Mouse (Mus musculus) liver, postnatal 0 days (tissue): ENCODE measurements at regions not wholly inside any gene's neighbourhood (a gene's known extent, or its start where the extent isn't known, plus 50 kb on each side); places are given as distances from the start of the nearest gene placed in this dataset.

Source experiments
- ATAC-seq: fragments of 200-750 bp; cut with Nextera tagmentation; 2 replicates; pipeline ENCODE4 v1.8.0; 2017; ENCODE audit warnings: mild to moderate bottlenecking, moderate library complexity
- DNase-seq: peaks from one replicate; pipeline ENCODE4 v3.0.0-alpha.2; 2016
- H3K27ac ChIP-seq: fragments of 300-500 bp; sonication (generic); 2 replicates; pipeline ENCODE4 v1.5.1; 2014; ENCODE audit warnings: antibody characterized with exemption, moderate library complexity, mild to moderate bottlenecking, low read depth
- H3K27me3 ChIP-seq: fragments of 300-500 bp; sonication (generic); 2 replicates; pipeline ENCODE4 v1.6.1; 2014; ENCODE audit warnings: low read length, control low read depth, mixed read lengths; ENCODE audit not compliant: insufficient read depth
- H3K36me3 ChIP-seq: fragments of 300-500 bp; sonication (generic); replicated peaks from 2 replicates; pipeline ENCODE4 v1.6.1; 2014; ENCODE audit warnings: mild to moderate bottlenecking, control low read depth, low read length, moderate library complexity, mixed read lengths; ENCODE audit not compliant: insufficient read depth
- H3K4me1 ChIP-seq: fragments of 300-500 bp; sonication (generic); 2 replicates; pipeline ENCODE4 v1.6.1; 2014; ENCODE audit warnings: antibody characterized with exemption, mild to moderate bottlenecking, control low read depth; ENCODE audit not compliant: insufficient read depth
- H3K4me2 ChIP-seq: fragments of 300-500 bp; sonication (generic); 2 replicates; pipeline ENCODE4 v1.6.1; 2014; ENCODE audit warnings: low read depth, mild to moderate bottlenecking, low read length, moderate library complexity, mixed read lengths
- H3K4me3 ChIP-seq: fragments of 300-500 bp; sonication (generic); 2 replicates; pipeline ENCODE4 v1.5.1; 2014; ENCODE audit warnings: low read depth, low read length
- H3K9ac ChIP-seq: fragments of 300-500 bp; sonication (generic); replicated peaks from 2 replicates; pipeline ENCODE4 v1.6.1; 2014; ENCODE audit warnings: mild to moderate bottlenecking, moderate library complexity
- H3K9me3 ChIP-seq: fragments of 300-500 bp; sonication (generic); 2 replicates; pipeline ENCODE4 v1.6.1; 2016; ENCODE audit warnings: mild to moderate bottlenecking, control low read depth, low read length, mixed read lengths
- CTCF ChIP-seq: sonication (generic); IDR thresholded peaks from 2 replicates; pipeline ENCODE4 v1.5.1; 2016; ENCODE audit warnings: antibody characterized with exemption, low read depth
- EP300 ChIP-seq: IDR thresholded peaks from 2 replicates; pipeline ENCODE4 v1.6.1; 2016; ENCODE audit warnings: antibody characterized with exemption, low read depth, mild to moderate bottlenecking
- WGBS: fragments of 180-500 bp; shearing (Covaris S2); extraction: QIAGEN DNeasy Blood & Tissue Kit; methylation state at CpG from one replicate; pipeline ENCODE4 v1.1.7; 2014; ENCODE audit not compliant: insufficient replicate concordance; 5-methylcytosine and 5-hydroxymethylcytosine counted together

- H3K4me2 ChIP-seq, result no peak overlapping the region
- no peak for ATAC-seq
- TF ChIP-seq CTCF (no peak), EP300 (no peak)
- H3K9ac ChIP-seq, result no peak overlapping the region
- H3K36me3 ChIP-seq, result no peaks in the 10 kb centered on the region
- H3K27me3 ChIP-seq, result no peaks in the 10 kb centered on the region
- no peaks in the 10 kb centered on the region for H3K9me3 ChIP-seq
- H3K4me3 ChIP-seq, result no peak overlapping the region
- H3K27ac ChIP-seq, result no peak overlapping the region
- H3K4me1 ChIP-seq, result no peaks in the 10 kb centered on the region
- DNase-seq, result no peak
- 77% methylated on average over 7 of the region's 7 CpGs for WGBS
These were observed 70.5 kb downstream of the Tmx1 start for GRCm38 (mm10) chr12:70523379-70523778.

GRCm38 (mm10) chr12:70524703-70525102 lies 71.8 kb downstream of the Tmx1 start:
- no peak for ATAC-seq
- Histone ChIP-seq H3K4me2 (no peak overlapping the region), H3K9me3 (no peaks in the 10 kb centered on the region), H3K36me3 (no peaks in the 10 kb centered on the region), H3K27ac (no peak overlapping the region), H3K4me1 (no peaks in the 10 kb centered on the region), H3K4me3 (no peak overlapping the region), H3K9ac (no peak overlapping the region), H3K27me3 (no peaks in the 10 kb centered on the region)
- TF ChIP-seq EP300 (no peak), CTCF (no peak)
- WGBS, result 56% methylated on average over 4 of the region's 4 CpGs
- DNase-seq, result no peak

- no peak overlapping the region for H3K27ac ChIP-seq
- no peaks in the 10 kb centered on the region for H3K4me1 ChIP-seq
- no peak overlapping the region for H3K4me3 ChIP-seq
- no peak for ATAC-seq
- no peak for TF ChIP-seq EP300
- DNase-seq, result no peak
- H3K9me3 ChIP-seq, result no peaks in the 10 kb centered on the region
- no peak overlapping the region for H3K9ac ChIP-seq
- no peak overlapping the region for H3K4me2 ChIP-seq
- H3K36me3 ChIP-seq, result no peaks in the 10 kb centered on the region
- H3K27me3 ChIP-seq, result no peaks in the 10 kb centered on the region
These were observed 78.8 kb downstream of the Tmx1 start for GRCm38 (mm10) chr12:70531661-70532060.

GRCm38 (mm10) chr12:70532225-70532624 lies 79.3 kb downstream of the Tmx1 start:
- Histone ChIP-seq H3K36me3 (no peaks in the 10 kb centered on the region), H3K4me1 (no peaks in the 10 kb centered on the region), H3K27ac (no peak overlapping the region), H3K9me3 (no peaks in the 10 kb centered on the region), H3K4me3 (no peak overlapping the region), H3K27me3 (no peaks in the 10 kb centered on the region), H3K9ac (no peak overlapping the region), H3K4me2 (no peak overlapping the region)
- DNase-seq (no peak), ATAC-seq (no peak)
- 70% methylated on average over 10 of the region's 10 CpGs for WGBS
- TF ChIP-seq CTCF (no peak), EP300 (no peak)

GRCm38 (mm10) chr12:70532843-70533242 lies 79.9 kb downstream of the Tmx1 start:
- Histone ChIP-seq H3K9me3 (no peaks in the 10 kb centered on the region), H3K36me3 (no peaks in the 10 kb centered on the region), H3K4me2 (no peak overlapping the region), H3K4me1 (no peaks in the 10 kb centered on the region), H3K9ac (no peak overlapping the region), H3K4me3 (no peak overlapping the region), H3K27me3 (no peaks in the 10 kb centered on the region), H3K27ac (no peak overlapping the region)
- no peak for DNase-seq
- ATAC-seq, result no peak
- TF ChIP-seq CTCF (no peak), EP300 (no peak)
- WGBS, result 75% methylated on average over 10 of the region's 10 CpGs

GRCm38 (mm10) chr12:70533375-70533935 lies 80.6 kb downstream of the Tmx1 start:
- no peak overlapping the region for H3K27ac ChIP-seq
- 78% methylated on average over 12 of the region's 12 CpGs for WGBS
- no peak for ATAC-seq

GRCm38 (mm10) chr12:70539124-70539523 lies 86.2 kb downstream of the Tmx1 start:
- DNase-seq (no peak), ATAC-seq (no peak)
- TF ChIP-seq CTCF (no peak), EP300 (no peak)
- Histone ChIP-seq H3K4me1 (no peaks in the 10 kb centered on the region), H3K4me3 (no peak overlapping the region), H3K36me3 (no peaks in the 10 kb centered on the region), H3K27ac (no peak overlapping the region), H3K4me2 (no peak overlapping the region), H3K27me3 (no peaks in the 10 kb centered on the region), H3K9me3 (no peaks in the 10 kb centered on the region), H3K9ac (no peak overlapping the region)
- 75% methylated on average over 4 of the region's 4 CpGs for WGBS

More at GRCm38 (mm10) chr12:70533375-70533935, 80.6 kb downstream of the Tmx1 start:
- Histone ChIP-seq H3K27me3 (no peaks in the 10 kb centered on the region), H3K4me3 (no peak overlapping the region), H3K4me2 (no peak overlapping the region), H3K9ac (no peak overlapping the region), H3K36me3 (no peaks in the 10 kb centered on the region), H3K4me1 (no peaks in the 10 kb centered on the region), H3K9me3 (no peaks in the 10 kb centered on the region)
- TF ChIP-seq EP300, result no peak
- TF ChIP-seq CTCF, result no peak
- DNase-seq, result no peak
